Mouse (Mus musculus) ES-Bruce4 (cell line): Measurements from ENCODE around the gene Nmnat2. TPM values are rescaled to one million over a fixed set of nuclear protein-coding genes. Genes with fewer than 3 reads are reported as not detected.
A peak's percentile ranks its signal among the peaks of the same experiment; 100 is the strongest.
"Not testable (repeated sequence)": the region's sequence is repeated elsewhere in the genome, so short reads cannot be mapped to it uniquely, and the experiment has no call there.

Experiments
- H3K27ac ChIP-seq: 2 replicates; pipeline ENCODE4 v1.5.1; 2012; ENCODE audit warnings: low read length, inconsistent platforms; ENCODE audit not compliant: insufficient read depth
- H3K27me3 ChIP-seq: 2 replicates; pipeline ENCODE4 v1.6.1; 2012; ENCODE audit warnings: mild to moderate bottlenecking, low read length, inconsistent platforms; ENCODE audit not compliant: control insufficient read depth, poor library complexity, insufficient read depth, severe bottlenecking
- H3K36me3 ChIP-seq: 2 replicates; pipeline ENCODE4 v1.6.1; 2012; ENCODE audit warnings: inconsistent platforms, mild to moderate bottlenecking, low read length, moderate library complexity; ENCODE audit not compliant: control insufficient read depth, poor library complexity, insufficient read depth, severe bottlenecking
- H3K4me1 ChIP-seq: one replicate; pipeline ENCODE4 v1.8.1; 2011; ENCODE audit warnings: low read length; ENCODE audit not compliant: control insufficient read depth, insufficient read depth
- H3K4me3 ChIP-seq: 2 replicates; pipeline ENCODE4 v1.5.1; 2011; ENCODE audit warnings: low read depth, mild to moderate bottlenecking, low read length
- H3K9ac ChIP-seq: 2 replicates; pipeline ENCODE4 v1.6.1; 2012; ENCODE audit warnings: low read depth, mild to moderate bottlenecking, inconsistent platforms; ENCODE audit not compliant: poor library complexity, severe bottlenecking
- H3K9me3 ChIP-seq: replicated peaks from 2 replicates; pipeline ENCODE4 v1.6.1; 2012; ENCODE audit warnings: mild to moderate bottlenecking, low read length, inconsistent platforms; ENCODE audit not compliant: control insufficient read depth, poor library complexity, insufficient read depth, severe bottlenecking
- CTCF ChIP-seq: IDR thresholded peaks from one replicate; pipeline ENCODE4 v1.8.1; 2011; ENCODE audit warnings: low read depth, low read length
- EP300 ChIP-seq: IDR thresholded peaks from 2 replicates; pipeline ENCODE4 v1.6.1; 2011; ENCODE audit warnings: low read depth, low read length; ENCODE audit not compliant: insufficient read depth
- POLR2A ChIP-seq: IDR thresholded peaks from one replicate; pipeline ENCODE4 v1.8.1; 2011; ENCODE audit warnings: low read length; ENCODE audit not compliant: insufficient read depth
- polyA plus RNA-seq: library from polyadenylated mRNA; stranded (reverse); fragments of >200 nt; gene quantifications from 2 replicates; pipeline ENCODE4 v1.2.4, GENCODE M21; 2011; ENCODE audit warnings: low read depth; ENCODE audit not compliant: missing spikeins, insufficient read depth, insufficient read length

Nmnat2 gene
- polyA plus RNA-seq, 1 experiment: 35.6 TPM

DNA sequence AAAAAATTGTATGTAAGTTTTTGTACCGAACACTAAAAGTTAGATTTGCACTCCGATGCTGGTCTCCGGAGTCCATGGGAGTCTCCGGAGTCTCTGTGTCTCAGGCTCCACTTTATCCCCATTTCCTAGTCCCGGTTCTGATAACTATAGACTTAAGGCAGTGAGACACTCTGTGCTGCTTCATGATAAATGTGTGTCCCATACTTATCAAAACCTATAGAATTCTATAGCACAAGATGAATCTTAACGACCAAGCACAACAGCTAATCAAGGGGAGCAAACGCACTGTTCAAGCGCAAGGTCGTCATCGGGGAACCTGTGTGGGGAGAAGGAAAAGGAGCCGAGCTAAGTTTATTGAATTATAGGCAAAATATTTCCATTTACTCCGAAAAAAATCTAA lies 117.2 kb downstream of the Nmnat2 start:
- TF ChIP-seq EP300 (no peak), POLR2A (no peak), CTCF (no peak)
- peaks cover 7% of the 10 kb centered on the region for H3K4me1 ChIP-seq
- no peaks in the 10 kb centered on the region for H3K36me3 ChIP-seq
- peak overlapping the region; percentile 26 for H3K9ac ChIP-seq
- no peaks in the 10 kb centered on the region for H3K27me3 ChIP-seq
- peak overlapping the region; percentile 19 for H3K4me3 ChIP-seq
- H3K27ac ChIP-seq: peak overlapping the region; percentile 3; the same call in 1 of the 2 replicates
- H3K9me3 ChIP-seq: no peaks in the 10 kb centered on the region

DNA sequence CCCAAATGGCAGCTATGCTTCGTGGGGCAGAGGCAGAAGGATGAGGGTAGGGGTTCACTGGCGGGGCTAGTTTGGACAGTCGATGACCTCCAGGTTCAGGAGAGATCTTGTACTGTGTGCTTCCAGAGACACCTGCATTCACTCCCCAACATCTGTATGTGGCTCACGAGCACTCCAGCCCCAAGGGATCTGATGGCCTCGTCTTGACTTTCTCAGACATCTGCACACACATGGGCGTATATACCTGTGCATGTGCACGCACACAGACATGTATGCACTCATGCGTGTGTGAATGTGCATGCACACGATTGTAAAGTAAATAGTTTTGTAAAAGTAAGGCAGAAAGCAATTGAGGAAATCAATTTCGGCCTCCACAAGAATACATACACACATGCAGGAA lies 117.9 kb downstream of the Nmnat2 start:
- TF ChIP-seq EP300 (no peak), CTCF (no peak), POLR2A (no peak)
- Histone ChIP-seq H3K36me3 (no peaks in the 10 kb centered on the region), H3K4me1 (peaks cover 8% of the 10 kb centered on the region), H3K27me3 (no peaks in the 10 kb centered on the region), H3K27ac (no peak overlapping the region), H3K9ac (peak overlapping the region; percentile 26), H3K4me3 (peak overlapping the region; percentile 34; the same call in 1 of the 2 replicates), H3K9me3 (no peaks in the 10 kb centered on the region)

DNA sequence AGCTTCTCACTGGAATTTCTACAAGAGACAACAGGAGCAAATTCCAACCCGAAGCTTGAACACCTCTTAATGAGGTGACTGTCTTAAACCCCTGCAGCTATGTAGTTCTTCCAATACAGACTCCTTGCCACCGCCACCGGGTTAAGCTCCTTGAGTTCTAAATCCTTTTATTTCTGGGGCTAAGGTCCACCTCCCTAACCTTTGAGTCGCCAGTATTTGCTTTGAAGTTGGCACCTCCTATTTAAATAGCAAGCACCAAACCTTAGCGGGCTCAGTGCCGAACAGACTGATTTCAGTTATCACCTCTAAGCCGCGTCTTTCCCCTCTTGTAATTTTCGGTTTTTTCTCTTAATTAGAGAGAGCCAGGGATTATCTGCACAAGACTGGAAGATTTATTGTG lies 118.6 kb downstream of the Nmnat2 start:
- TF ChIP-seq CTCF (no peak), POLR2A (no peak), EP300 (no peak)
- no peaks in the 10 kb centered on the region for H3K27me3 ChIP-seq
- peaks cover 9% of the 10 kb centered on the region for H3K4me1 ChIP-seq
- H3K4me3 ChIP-seq: no peak overlapping the region
- H3K9me3 ChIP-seq: no peaks in the 10 kb centered on the region
- H3K36me3 ChIP-seq: no peaks in the 10 kb centered on the region
- no peak overlapping the region for H3K9ac ChIP-seq
- no peak overlapping the region for H3K27ac ChIP-seq

DNA sequence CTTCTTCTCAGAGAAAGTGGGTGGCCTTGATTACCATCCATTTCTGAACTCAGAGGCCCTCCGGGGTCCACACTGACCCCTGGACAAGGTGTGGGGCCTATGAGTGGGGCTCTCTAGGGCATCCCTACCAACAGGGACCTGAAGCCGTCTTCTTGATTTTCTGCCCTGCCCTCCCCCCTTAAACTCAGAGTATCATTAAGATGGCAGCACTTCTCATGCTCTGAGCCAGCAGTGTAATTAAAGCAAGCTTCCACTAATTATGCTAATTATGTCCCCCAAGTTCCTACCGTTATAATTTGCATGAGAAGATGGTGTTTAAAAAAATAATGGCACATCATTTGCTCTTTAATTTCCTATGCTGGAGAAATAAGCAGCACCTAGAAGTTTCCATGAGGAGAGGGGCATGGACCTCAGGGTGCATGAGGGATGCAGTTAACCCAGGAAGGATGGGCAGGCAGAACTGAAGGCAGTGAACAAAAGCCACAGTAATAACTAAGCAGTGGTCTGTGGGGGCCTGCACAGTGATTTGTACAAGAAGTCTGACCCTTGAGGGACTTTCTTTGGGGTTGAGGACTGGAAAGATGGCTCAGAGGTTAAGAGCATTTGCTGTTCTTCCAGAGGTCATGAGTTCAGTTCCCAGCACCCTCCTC lies 120.4 kb downstream of the Nmnat2 start:
- Histone ChIP-seq H3K4me3 (no peak overlapping the region), H3K27me3 (no peaks in the 10 kb centered on the region), H3K27ac (no peak overlapping the region), H3K4me1 (peaks cover 9% of the 10 kb centered on the region), H3K36me3 (no peaks in the 10 kb centered on the region), H3K9me3 (no peaks in the 10 kb centered on the region), H3K9ac (no peak overlapping the region)
- TF ChIP-seq POLR2A (no peak), EP300 (no peak), CTCF (no peak)

DNA sequence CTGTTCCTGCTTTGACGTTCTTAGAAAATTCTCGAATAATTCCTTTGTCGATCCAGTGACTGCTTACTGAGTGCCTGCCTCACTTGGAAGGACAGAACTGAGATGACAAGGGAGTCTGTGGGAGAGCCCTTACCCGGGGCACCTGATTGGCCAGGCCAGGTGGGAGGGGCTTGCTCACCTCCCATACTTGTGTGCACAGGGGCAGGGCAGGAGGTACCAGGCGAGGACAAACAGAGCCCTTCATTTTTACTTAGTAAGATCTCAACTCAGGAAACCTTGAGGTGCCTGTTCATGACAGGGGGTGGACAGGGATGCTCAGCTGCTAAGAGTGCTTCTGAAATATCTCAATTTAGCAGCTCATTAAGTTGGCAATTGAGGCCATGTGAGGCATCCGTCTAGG lies 121.2 kb downstream of the Nmnat2 start:
- Histone ChIP-seq H3K27ac (peak overlapping the region; percentile 97; the same call in 1 of the 2 replicates), H3K4me1 (peaks cover 9% of the 10 kb centered on the region), H3K9me3 (no peaks in the 10 kb centered on the region), H3K36me3 (no peaks in the 10 kb centered on the region), H3K9ac (no peak overlapping the region), H3K27me3 (no peaks in the 10 kb centered on the region), H3K4me3 (no peak overlapping the region)
- TF ChIP-seq POLR2A (no peak), EP300 (no peak), CTCF (no peak)

DNA sequence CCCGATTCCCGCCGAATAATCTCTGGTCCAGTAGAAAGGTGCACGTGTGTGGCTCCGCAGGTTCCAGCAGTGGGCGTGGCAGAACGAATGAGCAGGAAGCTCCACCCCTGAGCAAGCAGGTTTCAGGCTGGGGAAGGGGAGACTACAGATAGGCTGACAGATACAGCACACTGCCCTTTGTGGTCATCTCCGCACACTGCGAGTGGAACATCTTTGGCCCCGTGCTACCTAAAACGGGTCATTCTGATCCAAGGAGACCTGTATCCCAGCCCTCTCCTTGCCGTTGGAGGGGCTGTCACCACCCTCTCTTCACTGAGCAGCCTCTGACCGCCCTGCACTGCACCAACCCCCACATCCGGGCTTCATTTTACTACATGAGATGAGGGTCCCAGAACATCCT lies 128.4 kb downstream of the Nmnat2 start:
- peak overlapping the region; percentile 53 for H3K27ac ChIP-seq
- not testable (repeated sequence) for H3K36me3 ChIP-seq, H3K9me3 ChIP-seq, H3K4me1 ChIP-seq, H3K27me3 ChIP-seq
- peak overlapping the region; percentile 18; the same call in 1 of the 2 replicates for H3K4me3 ChIP-seq
- H3K9ac ChIP-seq: 0 out of 2 replicates have a peak overlapping the region, but pooled peaks have one; percentile 8

DNA sequence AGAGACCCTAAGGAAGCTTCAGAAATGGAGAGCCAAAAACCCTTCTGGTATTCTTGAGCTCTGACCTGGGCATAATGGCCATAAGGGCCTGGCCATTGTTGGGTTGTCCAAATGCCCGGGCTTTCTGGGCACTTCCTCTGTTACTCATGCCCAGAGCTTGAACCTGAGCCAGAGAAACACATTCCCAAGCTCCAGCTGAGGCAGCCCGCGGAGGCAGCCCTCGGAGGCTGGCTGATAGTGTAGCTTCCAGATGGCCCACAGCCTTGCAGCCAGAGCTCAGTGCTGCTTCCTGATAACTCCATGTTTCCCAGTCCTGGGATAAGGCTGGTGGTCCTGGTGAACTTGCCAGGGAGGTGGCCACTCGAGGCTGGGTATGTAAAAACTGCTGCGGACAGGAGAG lies 129.4 kb downstream of the Nmnat2 start:
- TF ChIP-seq POLR2A (no peak), CTCF (no peak), EP300 (no peak)
- H3K4me1 ChIP-seq: peaks cover 3% of the 10 kb centered on the region
- no peak overlapping the region; the same call in 1 of the 2 replicates for H3K9ac ChIP-seq
- H3K36me3 ChIP-seq: no peaks in the 10 kb centered on the region
- no peaks in the 10 kb centered on the region for H3K27me3 ChIP-seq
- no peaks in the 10 kb centered on the region for H3K9me3 ChIP-seq
- H3K27ac ChIP-seq: 0 out of 2 replicates have a peak overlapping the region, but pooled peaks have one; percentile 2
- no peak overlapping the region for H3K4me3 ChIP-seq
